Mouse (Mus musculus) embryonic facial prominence, embryonic 10.5 days (tissue): ENCODE measurements around the gene Srebf1. TPM values are rescaled to one million over a fixed set of nuclear protein-coding genes. Genes with fewer than 3 reads are reported as not detected.

Experiments
- DNase-seq: peaks from one replicate; pipeline ENCODE4 v3.0.0-alpha.2; 2017; ENCODE audit warnings: low spot score
- H3K27ac ChIP-seq: fragments of 300-500 bp; sonication (generic); replicated peaks from 2 replicates; pipeline ENCODE4 v1.5.1; 2016; ENCODE audit warnings: mild to moderate bottlenecking
- H3K27me3 ChIP-seq: fragments of 300-500 bp; sonication (generic); replicated peaks from 2 replicates; pipeline ENCODE4 v1.6.1; 2016; ENCODE audit warnings: low read depth, mild to moderate bottlenecking; ENCODE audit not compliant: poor library complexity, severe bottlenecking
- H3K36me3 ChIP-seq: fragments of 300-500 bp; sonication (generic); replicated peaks from 2 replicates; pipeline ENCODE4 v1.6.1; 2016; ENCODE audit warnings: mild to moderate bottlenecking, moderate library complexity
- H3K4me1 ChIP-seq: fragments of 300-500 bp; sonication (generic); 2 replicates; pipeline ENCODE4 v1.6.1; 2016
- H3K4me3 ChIP-seq: fragments of 300-500 bp; sonication (generic); 2 replicates; pipeline ENCODE4 v1.5.1; 2016; ENCODE audit warnings: mild to moderate bottlenecking, moderate library complexity
- H3K9me3 ChIP-seq: fragments of 300-500 bp; sonication (generic); 2 replicates; pipeline ENCODE4 v1.6.1; 2016; ENCODE audit warnings: mild to moderate bottlenecking
- WGBS: fragments of 180-500 bp; shearing (Covaris S2); methylation state at CpG from one replicate; pipeline ENCODE4 v1.1.7; 2016; 5-methylcytosine and 5-hydroxymethylcytosine counted together
- polyA plus RNA-seq: library from polyadenylated mRNA; unstranded; fragments of >200 nt; fragmentation: Nextera tagmentation; extraction: Ambion mirVana; gene quantifications from 2 replicates; pipeline ENCODE4 v1.2.1, GENCODE M21; 2016

Gene Srebf1
- polyA plus RNA-seq = 50.9 and 52.1 TPM in 2 replicates

- no peaks in the 10 kb centered on the region for H3K9me3 ChIP-seq
- H3K27me3 ChIP-seq = peaks cover 4% of the 10 kb centered on the region; the same call in 1 of the 2 replicates
- WGBS = 6% methylated on average over 46 of the region's 46 CpGs
- peak within 1 kb of the TSS; percentile 58 for H3K4me3 ChIP-seq
- peaks cover 13% of the 10 kb centered on the region for H3K36me3 ChIP-seq
- H3K27ac ChIP-seq = peak within 1 kb of the TSS; percentile 75
- H3K4me1 ChIP-seq = peaks cover 61% of the 10 kb centered on the region
- peak; percentile 91 for DNase-seq
These were observed at the start of gene Srebf1 for GRCm38 (mm10) chr11:60222469-60223236. Gene Srebf1, minus strand, starts transcription at chr11:60222581.

DNA sequence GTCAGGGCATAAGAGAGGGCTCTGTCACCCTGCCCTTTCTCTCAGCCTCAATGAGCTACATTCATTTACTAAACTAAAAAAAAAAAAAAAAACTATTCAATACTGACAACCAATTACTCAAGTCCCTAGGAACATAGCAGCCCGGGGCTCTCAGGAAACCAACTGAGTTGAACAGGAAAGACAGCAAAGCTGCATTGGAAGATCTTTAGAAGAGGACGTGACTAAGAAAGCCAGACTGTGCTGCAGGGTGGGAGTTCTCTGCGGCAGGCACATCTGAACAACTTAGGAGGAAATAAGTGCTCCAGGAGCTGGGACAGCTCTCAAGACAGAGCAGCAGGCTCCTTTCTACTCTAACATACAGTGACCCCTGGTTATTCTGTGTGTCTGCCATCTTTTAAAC, 46.2 kb upstream of the Srebf1 start:
- no peak for DNase-seq
- Histone ChIP-seq H3K27me3 (no peaks in the 10 kb centered on the region), H3K4me3 (no peak overlapping the region), H3K27ac (0 out of 2 replicates have a peak overlapping the region, but pooled peaks have one; percentile 30), H3K36me3 (peaks cover 4% of the 10 kb centered on the region; the same call in 1 of the 2 replicates), H3K9me3 (no peaks in the 10 kb centered on the region), H3K4me1 (peaks cover 19% of the 10 kb centered on the region)
- WGBS = 52% methylated on average over 3 of the region's 3 CpGs

GRCm38 (mm10) chr11:60265271-60265985, 43.0 kb upstream of the Srebf1 start:
- WGBS = 85% methylated on average over 4 of the region's 4 CpGs
- Histone ChIP-seq H3K36me3 (peaks cover 4% of the 10 kb centered on the region; the same call in 1 of the 2 replicates), H3K4me1 (peaks cover 16% of the 10 kb centered on the region), H3K27ac (no peak overlapping the region), H3K27me3 (no peaks in the 10 kb centered on the region), H3K9me3 (no peaks in the 10 kb centered on the region), H3K4me3 (no peak overlapping the region)
- no peak for DNase-seq

DNA sequence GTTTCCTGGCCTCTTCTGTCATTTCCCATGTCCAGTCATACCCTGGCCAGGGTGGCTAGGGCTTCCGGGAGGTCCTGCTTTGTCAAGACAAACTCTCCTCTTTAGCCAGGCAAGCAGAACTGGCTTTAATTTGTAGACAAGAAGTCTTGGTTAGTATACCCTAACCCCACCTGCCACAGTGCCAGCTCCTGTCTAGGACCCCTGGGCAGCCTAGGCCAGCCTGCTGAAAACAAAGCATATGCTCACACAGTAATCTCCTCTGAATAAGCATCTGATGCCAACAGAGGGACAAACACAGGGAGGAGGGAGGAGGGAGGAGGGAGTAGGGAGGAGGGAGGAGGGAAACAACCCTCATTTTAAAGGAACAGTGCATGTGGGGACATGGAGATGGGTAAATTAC, 42.3 kb upstream of the Srebf1 start:
- no peak overlapping the region for H3K27ac ChIP-seq
- H3K36me3 ChIP-seq = peaks cover 3% of the 10 kb centered on the region; the same call in 1 of the 2 replicates
- H3K4me1 ChIP-seq = peaks cover 16% of the 10 kb centered on the region
- no peaks in the 10 kb centered on the region for H3K9me3 ChIP-seq
- WGBS = 85% methylated on average over 1 of the region's 1 CpGs
- H3K4me3 ChIP-seq = no peak overlapping the region
- DNase-seq = no peak
- no peaks in the 10 kb centered on the region for H3K27me3 ChIP-seq

- Histone ChIP-seq H3K4me3 (no peak overlapping the region), H3K27me3 (no peaks in the 10 kb centered on the region), H3K27ac (no peak overlapping the region), H3K4me1 (peaks cover 20% of the 10 kb centered on the region), H3K36me3 (peaks cover 7% of the 10 kb centered on the region; the same call in 1 of the 2 replicates), H3K9me3 (no peaks in the 10 kb centered on the region)
- 90% methylated on average over 4 of the region's 4 CpGs for WGBS
- no peak for DNase-seq
These were observed 40.0 kb upstream of the Srebf1 start for GRCm38 (mm10) chr11:60262396-60262795.

- Histone ChIP-seq H3K36me3 (peaks cover 7% of the 10 kb centered on the region; the same call in 1 of the 2 replicates), H3K9me3 (no peaks in the 10 kb centered on the region), H3K4me1 (peaks cover 24% of the 10 kb centered on the region), H3K4me3 (no peak overlapping the region), H3K27ac (no peak overlapping the region), H3K27me3 (no peaks in the 10 kb centered on the region)
- WGBS = 88% methylated on average over 3 of the region's 3 CpGs
- DNase-seq = no peak
These were observed 38.4 kb upstream of the Srebf1 start for GRCm38 (mm10) chr11:60260743-60261142.

DNA sequence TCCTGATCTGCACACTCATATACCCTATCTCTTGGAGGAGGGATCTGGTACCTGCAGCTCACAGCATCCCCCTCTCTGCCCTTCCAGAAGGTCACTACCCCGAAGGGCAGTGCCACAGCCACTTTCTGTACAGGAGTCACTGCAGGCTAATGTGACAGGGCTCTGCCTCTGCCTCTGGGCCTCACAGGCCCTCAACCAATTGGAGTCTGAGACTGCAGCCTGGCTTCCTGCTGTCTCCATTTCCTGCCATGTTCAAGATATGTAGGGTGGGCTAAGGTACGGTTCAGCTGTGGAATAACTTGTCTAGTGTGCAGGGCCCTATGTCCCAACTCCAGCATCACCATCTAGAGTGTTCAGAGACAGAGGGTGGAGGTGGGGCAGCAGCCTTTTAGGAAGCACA, 35.3 kb upstream of the Srebf1 start:
- no peaks in the 10 kb centered on the region for H3K27me3 ChIP-seq
- H3K27ac ChIP-seq = no peak overlapping the region
- H3K4me1 ChIP-seq = peaks cover 11% of the 10 kb centered on the region
- H3K4me3 ChIP-seq = no peak overlapping the region
- 75% methylated on average over 2 of the region's 2 CpGs for WGBS
- DNase-seq = no peak
- H3K9me3 ChIP-seq = no peaks in the 10 kb centered on the region
- H3K36me3 ChIP-seq = peaks cover 18% of the 10 kb centered on the region

DNA sequence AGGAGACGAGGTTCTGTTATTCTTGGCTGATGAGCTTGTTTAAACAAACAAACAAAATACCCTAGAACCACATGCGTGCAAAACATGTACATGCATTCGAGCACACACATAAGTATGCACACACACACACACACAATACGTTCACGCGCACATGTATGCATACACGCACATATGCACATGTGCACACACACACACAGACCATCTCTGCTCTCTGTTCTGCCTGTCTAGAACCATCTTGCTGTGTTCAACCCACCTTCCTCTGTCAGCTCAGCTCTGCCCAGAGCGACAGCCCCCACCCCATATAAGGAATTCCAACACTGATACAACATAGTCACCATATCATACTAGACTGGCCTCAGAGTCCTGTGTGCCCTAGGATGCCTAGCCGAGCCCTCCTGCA, 34.3 kb upstream of the Srebf1 start:
- peaks cover 18% of the 10 kb centered on the region for H3K36me3 ChIP-seq
- H3K9me3 ChIP-seq = no peaks in the 10 kb centered on the region
- DNase-seq = no peak
- H3K27ac ChIP-seq = no peak overlapping the region
- 91% methylated on average over 9 of the region's 9 CpGs for WGBS
- peaks cover 13% of the 10 kb centered on the region for H3K4me1 ChIP-seq
- H3K4me3 ChIP-seq = no peak overlapping the region
- no peaks in the 10 kb centered on the region for H3K27me3 ChIP-seq

DNA sequence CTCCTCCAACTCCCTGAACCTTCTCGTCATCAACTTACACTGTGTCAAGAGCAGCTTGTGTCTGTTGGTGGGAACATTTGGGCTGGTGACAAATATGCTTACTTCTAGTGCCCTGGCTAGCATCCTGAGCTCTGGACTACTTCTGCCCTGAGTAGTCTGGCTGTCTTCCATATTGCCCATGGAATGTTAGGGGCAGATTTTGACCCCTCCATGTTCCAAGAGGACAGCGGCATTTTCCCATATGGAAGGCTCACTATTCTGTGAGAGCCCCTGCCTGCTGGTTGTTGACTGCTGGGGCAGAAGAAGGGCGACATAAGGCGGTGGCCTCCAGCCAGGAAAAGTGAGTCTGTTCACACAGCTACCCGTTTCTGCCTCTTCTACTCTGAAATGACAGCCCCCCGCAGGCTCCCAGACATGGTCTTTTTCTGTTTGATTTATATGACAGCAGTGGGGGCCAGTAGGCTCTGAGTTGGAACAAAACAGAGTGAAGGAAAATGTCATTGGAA, 33.8 kb upstream of the Srebf1 start:
- Histone ChIP-seq H3K9me3 (no peaks in the 10 kb centered on the region), H3K27me3 (no peaks in the 10 kb centered on the region), H3K36me3 (peaks cover 18% of the 10 kb centered on the region), H3K4me3 (no peak overlapping the region), H3K27ac (no peak overlapping the region), H3K4me1 (peaks cover 18% of the 10 kb centered on the region)
- 80% methylated on average over 6 of the region's 6 CpGs for WGBS
- no peak for DNase-seq

DNA sequence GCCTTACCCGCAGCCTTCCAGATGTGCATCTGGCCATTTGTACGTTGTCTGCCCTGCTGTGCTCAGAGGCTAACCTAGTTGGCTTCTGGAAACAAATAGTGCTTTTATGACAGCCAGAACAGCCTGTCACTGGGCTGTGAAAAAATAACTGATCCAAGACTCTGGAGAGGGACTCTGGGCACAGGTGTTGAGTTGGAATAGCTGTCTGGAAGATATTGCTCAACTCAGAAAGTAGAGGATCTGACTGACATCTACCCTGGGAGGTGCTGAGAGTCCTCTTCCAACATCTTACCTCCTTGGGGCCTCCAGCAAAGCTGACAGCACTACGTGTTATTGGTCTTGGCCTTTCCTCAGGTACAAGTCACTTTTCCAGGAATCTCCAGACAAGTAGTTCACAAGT, 33.3 kb upstream of the Srebf1 start:
- Histone ChIP-seq H3K27me3 (no peaks in the 10 kb centered on the region), H3K27ac (no peak overlapping the region), H3K4me3 (no peak overlapping the region), H3K36me3 (peaks cover 18% of the 10 kb centered on the region), H3K4me1 (peaks cover 19% of the 10 kb centered on the region), H3K9me3 (no peaks in the 10 kb centered on the region)
- DNase-seq = no peak
- 81% methylated on average over 3 of the region's 3 CpGs for WGBS

GRCm38 (mm10) chr11:60255181-60255580, 32.8 kb upstream of the Srebf1 start:
- peaks cover 19% of the 10 kb centered on the region for H3K4me1 ChIP-seq
- no peaks in the 10 kb centered on the region for H3K9me3 ChIP-seq
- H3K4me3 ChIP-seq = no peak overlapping the region
- 66% methylated on average over 3 of the region's 3 CpGs for WGBS
- no peak for DNase-seq
- no peaks in the 10 kb centered on the region for H3K27me3 ChIP-seq
- peaks cover 21% of the 10 kb centered on the region for H3K36me3 ChIP-seq
- H3K27ac ChIP-seq = no peak overlapping the region

- Histone ChIP-seq H3K27me3 (no peaks in the 10 kb centered on the region), H3K27ac (0 out of 2 replicates have a peak overlapping the region, but pooled peaks have one; percentile 10), H3K4me3 (no peak overlapping the region), H3K4me1 (peaks cover 19% of the 10 kb centered on the region), H3K9me3 (no peaks in the 10 kb centered on the region), H3K36me3 (peaks cover 18% of the 10 kb centered on the region)
- no peak for DNase-seq
- WGBS = 87% methylated on average over 5 of the region's 5 CpGs
These were observed 31.9 kb upstream of the Srebf1 start for GRCm38 (mm10) chr11:60254308-60254707.
